Mouse (Mus musculus): ENCODE data around the gene Jade1.

- no peak for TF ChIP-seq CTCF (IDR thresholded peaks at IDR 0.05; ENCODE audit: low read depth)
- no peak for TF ChIP-seq EP300 (IDR thresholded peaks at IDR 0.05; ENCODE audit: low read depth)
Observed at GRCm38 (mm10) chr3:41572131-41572530, 16.6 kb downstream of the Jade1 start.

All from heart, postnatal 0 days (tissue).